In genomic region chr9:109806260-109806659, GRCm38 (mm10) we compare ENCODE assay signal across 40 mouse cellular contexts. TPM values are rescaled to one million over a fixed set of nuclear protein-coding genes. Genes with fewer than 3 reads are reported as not detected.
"Had no signal": no experiment of that assay in that cellular context is flagged by ENCODE, and none has a peak within 500 bp of the region (broad histone marks: within the 10 kb centered on the region; RNA-seq: fewer than 3 reads in every experiment).

No protein-coding gene starts in this region.

- H3K9me3 ChIP-seq: heart, embryonic 13.5 days; heart, embryonic 15.5 days; hindbrain, embryonic 13.5 days; hindbrain, embryonic 15.5 days; limb, embryonic 13.5 days; limb, embryonic 15.5 days; liver, embryonic 13.5 days; liver, embryonic 15.5 days had no signal

- H3K4me2 ChIP-seq: heart, embryonic 11.5 days; heart, embryonic 13.5 days; heart, embryonic 15.5 days; hindbrain, embryonic 13.5 days; hindbrain, embryonic 15.5 days; limb, embryonic 13.5 days; limb, embryonic 15.5 days; liver, embryonic 13.5 days; liver, embryonic 15.5 days had no signal

- H3K4me3 ChIP-seq: heart, adult 2 months; heart, embryonic 13.5 days; heart, embryonic 15.5 days; hindbrain, embryonic 13.5 days; hindbrain, embryonic 15.5 days; limb, embryonic 13.5 days; limb, embryonic 15.5 days; liver, embryonic 13.5 days; liver, embryonic 15.5 days had no signal

- H3K4me1 ChIP-seq: heart, embryonic 13.5 days; heart, embryonic 15.5 days; hindbrain, embryonic 13.5 days; hindbrain, embryonic 15.5 days; limb, embryonic 13.5 days; limb, embryonic 15.5 days; liver, embryonic 13.5 days; liver, embryonic 15.5 days had no signal

- H3K27me3 ChIP-seq: heart, embryonic 13.5 days; heart, embryonic 15.5 days; hindbrain, embryonic 13.5 days; hindbrain, embryonic 15.5 days; limb, embryonic 13.5 days; limb, embryonic 15.5 days; liver, embryonic 13.5 days; liver, embryonic 15.5 days had no signal

- DNase-seq: forebrain, postnatal 0 days; gastrocnemius, postnatal 14 days; heart, adult 11 months; heart, adult 2 months; heart, postnatal 14 days; heart, postnatal 36 days; kidney, adult 11 months; kidney, postnatal 10 days; layer of hippocampus, adult 9-11 months; layer of hippocampus, postnatal 36 days; left cerebral cortex, postnatal 4 days; liver, embryonic 13.5 days; lung, adult 18-20 months had no signal

- H3K36me3 ChIP-seq: heart, embryonic 13.5 days; heart, embryonic 15.5 days; hindbrain, embryonic 13.5 days; hindbrain, embryonic 15.5 days; limb, embryonic 13.5 days; limb, embryonic 15.5 days; liver, embryonic 13.5 days; liver, embryonic 15.5 days had no signal

- H3K9ac ChIP-seq: forebrain, postnatal 0 days; heart, embryonic 13.5 days; heart, embryonic 15.5 days; hindbrain, embryonic 13.5 days; hindbrain, embryonic 15.5 days; limb, embryonic 13.5 days; limb, embryonic 15.5 days; liver, embryonic 13.5 days; liver, embryonic 15.5 days had no signal

- H3K27ac ChIP-seq: heart, adult 2 months; heart, embryonic 13.5 days; heart, embryonic 15.5 days; hindbrain, embryonic 13.5 days; hindbrain, embryonic 15.5 days; hindbrain, postnatal 0 days; limb, embryonic 13.5 days; limb, embryonic 15.5 days; liver, embryonic 13.5 days; liver, embryonic 15.5 days had no signal

- ATAC-seq: forebrain, postnatal 0 days; hindbrain, postnatal 0 days; intestine, embryonic 16.5 days had no signal

RNA-seq across cellular contexts. Expression of gene Spink8, which starts 5.8 kb away (rescaled TPM):
- total RNA-seq: forebrain, postnatal 0 days; gastrocnemius, adult 18-20 months; gastrocnemius, adult 8-10 months; gastrocnemius, postnatal 14 days; gastrocnemius, postnatal 4 days; heart, adult 2 months; heart, postnatal 14 days; heart, postnatal 36 days; hematopoietic stem cell, adult 5-6 weeks; hindbrain, postnatal 0 days; left cerebral cortex, postnatal 4 days; liver, adult 2 months had no signal
- polyA plus RNA-seq: heart, adult 2 months; heart, embryonic 13.5 days; heart, embryonic 15.5 days; heart, postnatal 0 days; hindbrain, embryonic 11.5 days; hindbrain, embryonic 13.5 days; hindbrain, postnatal 0 days; intestine, embryonic 14.5 days; large intestine, adult 2 months; limb, embryonic 11.5 days; liver, adult 2 months; liver, embryonic 13.5 days; liver, embryonic 15.5 days had no signal

RNA-seq across cellular contexts. Expression of gene Fbxw27, which starts 15.8 kb away (rescaled TPM):
- total RNA-seq: forebrain, postnatal 0 days; gastrocnemius, adult 18-20 months; gastrocnemius, adult 8-10 months; gastrocnemius, postnatal 14 days; gastrocnemius, postnatal 4 days; heart, adult 2 months; heart, postnatal 14 days; heart, postnatal 36 days; hematopoietic stem cell, adult 5-6 weeks; hindbrain, postnatal 0 days; layer of hippocampus, adult 18-20 months; layer of hippocampus, adult 8-10 months; layer of hippocampus, postnatal 14 days; layer of hippocampus, postnatal 36 days; left cerebral cortex, adult 18-20 months; left cerebral cortex, adult 8-10 months; left cerebral cortex, postnatal 10 days; left cerebral cortex, postnatal 25 days; left cerebral cortex, postnatal 4 days; liver, adult 2 months had no signal
- polyA plus RNA-seq: forebrain, postnatal 0 days; heart, adult 2 months; heart, embryonic 11.5 days; heart, embryonic 13.5 days; heart, embryonic 15.5 days; heart, postnatal 0 days; hindbrain, embryonic 11.5 days; hindbrain, embryonic 13.5 days; hindbrain, embryonic 15.5 days; hindbrain, postnatal 0 days; intestine, embryonic 14.5 days; intestine, embryonic 16.5 days; large intestine, adult 2 months; limb, embryonic 11.5 days; limb, embryonic 13.5 days; limb, embryonic 15.5 days; liver, adult 2 months; liver, embryonic 13.5 days; liver, embryonic 15.5 days had no signal

RNA-seq across cellular contexts. Expression of gene Camp, which starts 43.2 kb away (rescaled TPM):
- total RNA-seq: forebrain, postnatal 0 days; gastrocnemius, adult 18-20 months; gastrocnemius, adult 8-10 months; gastrocnemius, postnatal 14 days; heart, adult 2 months; heart, postnatal 36 days; layer of hippocampus, adult 18-20 months; layer of hippocampus, adult 8-10 months; layer of hippocampus, postnatal 14 days; layer of hippocampus, postnatal 36 days; left cerebral cortex, adult 8-10 months; left cerebral cortex, postnatal 10 days; left cerebral cortex, postnatal 25 days; left cerebral cortex, postnatal 4 days; liver, adult 2 months had no signal
